Mouse (Mus musculus) ES-E14 (cell line): ENCODE measurements at regions not wholly inside any gene's neighbourhood (a gene's known extent, or its start where the extent isn't known, plus 50 kb on each side); places are given as distances from the start of the nearest gene placed in this dataset.

Experiments used
- CHD2 ChIP-seq: IDR thresholded peaks from 2 replicates; pipeline ENCODE4 v1.6.1; 2014; ENCODE audit warnings: mild to moderate bottlenecking, low read depth, low read length, inconsistent platforms
- MAFK ChIP-seq: IDR thresholded peaks from 2 replicates; pipeline ENCODE4 v1.6.1; 2014; ENCODE audit warnings: mild to moderate bottlenecking, low read depth, low read length, inconsistent platforms; ENCODE audit not compliant: insufficient read depth
- ZNF384 ChIP-seq: IDR thresholded peaks from 2 replicates; pipeline ENCODE4 v1.6.1; 2012; ENCODE audit warnings: low read depth, low read length, inconsistent platforms

GRCm38 (mm10) chr16:95820013-95820412, 118.1 kb downstream of the Ets2 start:
- TF ChIP-seq CHD2 = no peak
- no peak for TF ChIP-seq MAFK
- TF ChIP-seq ZNF384 = no peak
